Mouse (Mus musculus) monocyte, adult 5-6 weeks (primary cell): Measurements from ENCODE around the gene Dnah12. TPM values are rescaled to one million over a fixed set of nuclear protein-coding genes. Genes with fewer than 3 reads are reported as not detected.
A peak's percentile ranks its signal among the peaks of the same experiment; 100 is the strongest.
"Not testable (repeated sequence)": the region's sequence is repeated elsewhere in the genome, so short reads cannot be mapped to it uniquely, and the experiment has no call there.

Source experiments
- ATAC-seq: fragments of 153-309, 156-312 bp; replicated peaks from 2 replicates; pipeline ENCODE4 v1.8.0; 2017; ENCODE audit warnings: mild to moderate bottlenecking; ENCODE audit not compliant: low TSS enrichment, insufficient number of reproducible peaks, severe bottlenecking, poor library complexity, low FRiP score
- total RNA-seq: library from RNA; stranded (forward); fragments of 200-1000, 200-491, 200-594 nt; gene quantifications from 3 replicates; pipeline ENCODE4 v1.2.3, GENCODE M21; 2017

The Dnah12 gene
- total RNA-seq, 1 experiment from 2014 or later = 19.4 TPM

DNA sequence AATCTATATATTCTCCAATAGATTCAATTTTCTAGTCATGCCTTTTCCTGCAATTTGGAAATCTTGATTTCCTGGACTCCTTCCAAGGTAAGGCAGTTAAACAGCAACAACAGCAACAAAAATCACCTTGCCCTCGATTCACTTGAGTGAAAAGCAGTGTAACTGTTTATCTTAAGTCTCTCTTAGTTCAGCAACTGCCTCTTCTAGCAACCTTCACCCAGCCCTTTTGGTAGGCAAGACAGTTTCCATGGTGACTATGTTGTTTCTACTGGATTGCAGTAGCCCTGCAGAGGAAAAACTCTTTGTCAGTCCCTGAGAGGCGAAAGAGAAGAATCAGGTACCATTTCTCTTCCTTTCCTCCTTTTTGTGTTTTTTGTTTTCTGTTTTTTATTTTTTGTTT is 1.7 kb upstream of the Dnah12 start:
- no peak for ATAC-seq

DNA sequence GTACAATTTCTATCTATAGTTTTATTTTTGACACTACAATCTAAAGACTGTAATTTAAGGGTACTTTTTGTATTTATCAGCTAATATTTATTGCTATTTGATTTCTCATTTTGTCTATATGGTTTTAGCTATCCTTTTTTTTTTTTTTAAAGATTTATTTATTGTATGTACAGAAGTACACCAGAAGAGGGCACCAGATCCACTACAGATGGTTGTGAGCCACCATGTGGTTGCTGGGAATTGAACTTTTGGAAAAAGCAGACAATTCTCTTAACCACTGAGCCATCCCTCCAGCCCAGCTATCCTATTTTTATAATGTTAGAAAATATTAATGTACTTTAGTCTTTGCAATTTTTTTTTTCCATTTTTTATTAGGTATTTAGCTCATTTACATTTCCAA is 4.8 kb downstream of the Dnah12 start:
- ATAC-seq = no peak

DNA sequence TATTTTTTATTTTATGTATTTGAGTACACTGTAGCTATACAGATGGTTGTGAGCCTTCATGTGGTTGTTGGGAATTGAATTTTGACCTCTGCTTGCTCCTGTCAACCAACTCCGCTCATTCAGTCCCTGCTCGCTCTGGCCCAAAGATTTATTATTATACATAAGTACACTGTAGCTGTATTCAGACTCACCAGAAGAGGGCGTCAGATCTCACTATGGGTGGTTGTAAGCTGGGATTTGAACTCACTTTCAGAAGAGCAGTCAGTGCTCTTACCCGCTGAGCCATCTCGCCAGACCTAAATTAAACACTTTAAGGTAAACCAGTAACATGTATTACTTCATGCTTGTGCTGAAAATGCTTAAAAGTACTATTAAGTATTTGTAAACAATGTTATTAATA is 12.2 kb downstream of the Dnah12 start:
- not testable (repeated sequence) for ATAC-seq

DNA sequence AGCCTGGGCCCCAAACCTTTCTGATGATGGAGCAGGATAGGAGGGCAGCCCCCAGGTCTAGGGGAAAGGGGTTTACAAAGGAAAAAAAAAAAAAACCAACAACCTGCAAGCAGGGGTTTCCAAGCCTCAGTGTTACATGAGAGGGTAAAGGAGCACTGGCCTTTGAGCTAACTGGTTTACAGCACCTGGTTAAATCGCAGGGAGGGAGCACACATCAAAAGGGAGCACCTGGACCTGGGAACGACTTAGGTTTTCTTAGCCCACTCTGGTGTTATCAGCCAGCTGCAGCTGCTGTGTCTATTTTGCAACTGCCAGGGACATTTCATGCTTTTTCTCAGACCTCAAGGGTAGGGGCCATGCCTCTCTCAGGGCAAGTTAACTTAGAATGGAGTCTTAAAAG is 26.6 kb downstream of the Dnah12 start:
- ATAC-seq = not testable (repeated sequence)

DNA sequence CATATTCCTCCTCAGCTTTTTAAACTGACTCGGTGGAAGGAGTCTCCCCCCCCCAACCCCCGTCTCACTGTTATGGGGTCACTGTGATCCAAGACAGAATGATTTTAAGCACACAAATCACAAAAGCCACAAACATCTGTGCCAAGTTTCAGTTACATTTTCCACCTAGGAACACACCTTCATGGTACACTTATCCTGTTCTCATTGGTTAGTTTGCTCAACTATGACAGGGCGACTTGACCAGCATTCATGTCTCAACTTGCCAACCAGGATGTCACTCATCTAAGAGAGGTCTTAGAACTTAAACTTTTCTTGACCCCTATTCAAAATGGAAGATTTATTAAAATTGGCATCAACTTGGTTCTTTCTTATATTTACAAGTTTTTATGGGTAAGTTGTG is 31.8 kb downstream of the Dnah12 start:
- no peak for ATAC-seq

DNA sequence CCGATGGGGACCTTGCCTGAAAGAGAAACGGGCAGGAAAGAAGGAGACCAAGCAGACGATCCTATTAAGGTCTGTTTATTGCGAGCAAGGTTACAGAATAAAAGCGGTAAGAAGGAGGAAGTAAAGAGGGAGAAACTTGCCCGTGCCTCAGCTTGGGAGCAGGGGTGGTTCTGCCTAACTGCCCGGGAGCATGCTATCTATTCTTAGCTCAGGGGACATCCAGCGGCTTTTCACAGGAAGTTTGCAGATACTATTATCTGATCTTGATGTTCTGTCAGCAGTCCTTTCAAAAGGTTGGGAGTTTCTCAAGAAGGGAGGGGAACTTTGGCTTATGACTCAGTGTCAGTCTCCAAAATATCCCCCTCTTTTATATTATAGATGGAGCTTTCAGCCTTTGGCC is 65.5 kb downstream of the Dnah12 start:
- ATAC-seq = no peak

DNA sequence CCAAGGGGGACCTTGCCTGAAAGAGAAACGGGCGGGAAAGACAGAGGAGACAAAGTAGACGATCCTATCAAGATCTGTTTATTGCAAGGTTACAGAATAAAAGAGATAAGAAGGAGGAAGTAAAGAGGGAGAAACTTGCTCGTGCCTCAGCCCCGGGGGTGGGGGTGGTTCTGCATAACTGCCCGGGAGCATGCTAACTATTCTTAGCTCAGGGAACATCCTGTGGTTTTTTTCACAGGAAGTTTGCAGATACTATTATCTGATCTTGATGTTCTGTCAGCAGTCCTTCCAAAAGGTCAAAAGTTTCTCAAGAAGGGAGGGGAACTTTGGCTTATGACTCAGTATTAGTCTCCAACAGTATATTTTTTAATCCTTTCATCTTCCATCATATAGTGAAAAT is 71.8 kb downstream of the Dnah12 start:
- peak; percentile 85 for ATAC-seq

- 0 out of 2 replicates have a peak, but pooled peaks have one; percentile 53 for ATAC-seq
Measured at GRCm38 (mm10) chr14:26768195-26768594, 75.1 kb downstream of the Dnah12 start.

DNA sequence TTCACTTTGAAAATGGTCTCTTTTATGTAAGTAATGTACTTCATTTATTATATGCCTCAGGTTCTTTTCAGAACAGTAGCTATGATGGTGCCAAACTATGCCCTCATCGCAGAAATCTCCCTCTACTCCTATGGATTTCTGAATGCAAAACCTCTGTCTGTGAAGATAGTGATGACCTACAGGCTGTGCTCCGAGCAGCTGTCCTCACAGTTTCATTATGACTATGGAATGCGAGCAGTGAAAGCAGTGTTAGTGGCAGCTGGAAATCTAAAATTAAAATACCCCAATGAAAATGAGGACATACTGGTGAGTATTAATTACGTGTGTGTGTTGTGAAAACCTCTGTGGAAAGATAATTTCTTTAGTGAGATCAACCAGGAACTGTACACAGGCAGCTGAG is 80.5 kb downstream of the Dnah12 start:
- ATAC-seq = no peak

GRCm38 (mm10) chr14:26783731-26784130 is 90.7 kb downstream of the Dnah12 start:
- ATAC-seq = no peak

DNA sequence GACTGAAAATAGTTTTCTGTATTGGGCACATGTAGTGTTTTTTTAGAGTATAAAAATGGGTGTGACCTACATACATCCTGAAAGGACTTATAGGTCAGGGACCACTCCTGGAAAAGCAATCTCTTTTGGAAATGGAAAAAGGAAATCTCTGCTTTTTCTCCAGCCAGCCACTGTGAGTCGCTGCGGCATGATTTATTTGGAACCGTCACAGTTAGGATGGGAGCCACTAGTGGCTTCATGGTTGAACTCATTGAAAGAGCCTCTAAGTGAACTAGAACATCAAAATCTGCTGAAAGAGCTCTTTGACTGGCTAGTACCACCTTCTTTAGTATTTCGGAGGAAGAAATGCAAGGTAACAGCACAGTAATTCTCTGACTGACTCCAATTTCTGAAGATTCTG is 92.6 kb downstream of the Dnah12 start:
- no peak for ATAC-seq

- no peak for ATAC-seq
Measured at GRCm38 (mm10) chr14:26794431-26794830, 101.4 kb downstream of the Dnah12 start.

GRCm38 (mm10) chr14:26798330-26798729 is 105.3 kb downstream of the Dnah12 start:
- ATAC-seq = no peak

DNA sequence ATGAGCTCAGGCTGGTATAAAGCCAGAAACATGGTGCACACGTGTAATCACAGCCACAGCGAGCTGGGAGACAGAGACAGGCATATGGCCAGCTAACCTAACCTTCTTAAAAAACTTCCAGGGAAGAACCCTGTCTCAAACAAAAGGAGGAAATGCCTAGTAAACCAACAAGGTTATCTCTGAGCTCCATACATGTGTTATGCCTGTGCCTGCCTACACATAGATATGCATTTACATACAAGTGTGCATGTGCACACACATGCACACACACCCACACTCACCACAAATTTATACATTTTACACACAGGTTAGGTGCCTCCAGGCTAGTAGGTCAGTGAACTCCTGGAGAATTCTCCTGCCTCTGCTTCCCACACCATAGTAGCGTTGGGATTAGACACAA is 106.2 kb downstream of the Dnah12 start:
- ATAC-seq = no peak

GRCm38 (mm10) chr14:26805500-26805899 is 112.4 kb downstream of the Dnah12 start:
- ATAC-seq = peak; percentile 62

DNA sequence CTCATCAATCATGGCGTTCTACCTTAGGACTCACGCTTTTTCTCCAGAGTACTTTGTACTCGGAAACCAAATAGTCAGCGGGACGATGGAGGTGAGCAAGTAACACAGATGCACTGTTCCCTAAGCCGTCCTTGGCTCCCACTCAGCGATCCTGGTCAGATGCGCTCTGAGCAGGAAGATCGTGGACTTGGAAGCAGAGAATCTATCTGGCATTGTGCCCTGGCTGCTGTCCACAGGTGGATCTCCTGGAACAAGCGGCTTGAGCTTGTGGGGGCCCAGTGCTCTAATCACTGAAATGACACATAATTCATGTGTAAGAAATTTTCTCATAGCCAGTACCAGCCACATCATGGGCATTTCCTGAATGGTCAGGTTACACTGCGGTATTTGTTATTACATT is 119.7 kb downstream of the Dnah12 start:
- no peak for ATAC-seq

DNA sequence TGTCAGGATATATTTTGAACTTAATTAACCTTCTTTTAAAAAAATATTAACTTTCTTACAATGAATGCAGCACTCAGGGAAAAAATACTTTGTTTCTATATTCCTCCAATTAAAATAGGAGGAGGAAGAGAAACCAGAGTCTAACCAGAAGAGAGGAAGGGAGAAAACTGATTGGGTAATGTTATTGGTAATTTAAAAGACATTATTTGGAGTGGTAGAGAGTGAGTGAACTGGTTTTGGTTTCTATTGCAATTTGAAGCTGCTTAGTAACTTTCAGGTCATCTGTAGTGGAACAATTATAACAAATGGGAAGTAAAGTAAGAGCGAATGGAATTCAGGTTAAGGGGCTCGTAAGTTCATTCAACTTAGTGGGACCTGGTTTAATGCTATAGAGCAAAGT is 120.8 kb downstream of the Dnah12 start:
- ATAC-seq = peak; percentile 47; the same call in 1 of the 2 replicates

DNA sequence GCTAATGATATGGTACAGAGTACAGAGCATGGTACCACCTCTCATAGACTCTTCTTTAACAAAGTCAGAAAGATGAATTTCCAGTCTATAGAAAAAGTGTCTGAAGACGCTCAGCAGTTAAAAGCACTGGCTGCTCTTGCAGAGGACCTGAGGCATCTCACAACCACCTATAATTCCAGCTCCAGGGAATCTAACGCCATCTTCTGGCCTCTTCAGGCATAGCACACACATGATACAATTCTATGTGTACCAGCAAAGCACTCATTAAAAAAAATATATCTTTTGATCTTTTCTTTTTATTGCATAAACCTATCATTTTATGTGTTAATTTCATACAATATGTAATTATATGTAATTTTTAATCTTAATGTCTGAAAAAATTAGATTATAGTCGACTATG is 121.8 kb downstream of the Dnah12 start:
- ATAC-seq = 0 out of 2 replicates have a peak, but pooled peaks have one; percentile 50

- ATAC-seq = no peak
Measured at GRCm38 (mm10) chr14:26816785-26817184, 123.7 kb downstream of the Dnah12 start.

GRCm38 (mm10) chr14:26826020-26826419 is 132.9 kb downstream of the Dnah12 start:
- ATAC-seq = no peak

- ATAC-seq = 0 out of 2 replicates have a peak, but pooled peaks have one; percentile 17
Measured at GRCm38 (mm10) chr14:26853053-26853452, 160.0 kb downstream of the Dnah12 start.
